Mouse (Mus musculus) lung, embryonic 14.5 days (tissue): Measurements from ENCODE around the gene Rhou. TPM values are rescaled to one million over a fixed set of nuclear protein-coding genes. Genes with fewer than 3 reads are reported as not detected.

ENCODE experiments used
- ATAC-seq: fragments of 200-750 bp; cut with Nextera tagmentation; 2 replicates; pipeline ENCODE4 v1.8.0; 2017; ENCODE audit warnings: mild to moderate bottlenecking, moderate TSS enrichment, moderate library complexity; ENCODE audit not compliant: insufficient read depth
- DNase-seq: peaks from one replicate; pipeline ENCODE4 v3.0.0-alpha.2; 2015
- H3K27ac ChIP-seq: fragments of 300-500 bp; sonication (generic); 2 replicates; pipeline ENCODE4 v1.5.1; 2014; ENCODE audit warnings: low read depth, mild to moderate bottlenecking, moderate library complexity
- H3K27me3 ChIP-seq: fragments of 300-500 bp; sonication (generic); 2 replicates; pipeline ENCODE4 v1.6.1; 2014; ENCODE audit warnings: low read length, control low read depth; ENCODE audit not compliant: insufficient read depth
- H3K36me3 ChIP-seq: fragments of 300-500 bp; sonication (generic); 2 replicates; pipeline ENCODE4 v1.6.1; 2014; ENCODE audit warnings: control low read depth; ENCODE audit not compliant: insufficient read depth
- H3K4me1 ChIP-seq: fragments of 300-500 bp; sonication (generic); 2 replicates; pipeline ENCODE4 v1.6.1; 2014; ENCODE audit warnings: antibody characterized with exemption, control low read depth; ENCODE audit not compliant: insufficient read depth
- H3K4me2 ChIP-seq: fragments of 300-500 bp; sonication (generic); 2 replicates; pipeline ENCODE4 v1.6.1; 2014; ENCODE audit warnings: mild to moderate bottlenecking
- H3K4me3 ChIP-seq: fragments of 300-500 bp; sonication (generic); 2 replicates; pipeline ENCODE4 v1.5.1; 2014; ENCODE audit warnings: low read depth, low read length
- H3K9ac ChIP-seq: fragments of 300-500 bp; sonication (generic); 2 replicates; pipeline ENCODE4 v1.6.1; 2014
- H3K9me3 ChIP-seq: fragments of 300-500 bp; sonication (generic); 2 replicates; pipeline ENCODE4 v1.6.1; 2016; ENCODE audit warnings: low read depth, low read length, control low read depth
- CTCF ChIP-seq: IDR thresholded peaks from 2 replicates; pipeline ENCODE4 v1.5.1; 2016; ENCODE audit warnings: antibody characterized with exemption, low read depth
- WGBS: fragments of 180-500 bp; shearing (Covaris S2); extraction: QIAGEN DNeasy Blood & Tissue Kit; methylation state at CpG from one replicate; pipeline ENCODE4 v1.1.7; 2014; 5-methylcytosine and 5-hydroxymethylcytosine counted together
- polyA plus RNA-seq: library from polyadenylated mRNA; unstranded; fragments of >200 nt; fragmentation: Nextera tagmentation; extraction: Ambion mirVana; gene quantifications from 2 replicates; pipeline ENCODE4 v1.2.1, GENCODE M21; 2014

Gene Rhou
- polyA plus RNA-seq, 1 experiment from 2014 or later: 12.9 TPM

- peak; percentile 54 for TF ChIP-seq CTCF
- peak overlapping the region; percentile 54 for H3K27ac ChIP-seq
- WGBS: 49% methylated on average over 5 of the region's 5 CpGs
- H3K36me3 ChIP-seq: peaks cover 6% of the 10 kb centered on the region; the same call in 1 of the 2 replicates
- ATAC-seq: peak; percentile 30; the same call in 1 of the 2 replicates
- H3K27me3 ChIP-seq: no peaks in the 10 kb centered on the region
- H3K4me3 ChIP-seq: no peak overlapping the region
- no peak overlapping the region for H3K9ac ChIP-seq
- H3K4me2 ChIP-seq: peak overlapping the region; percentile 21; the same call in 1 of the 2 replicates
- H3K4me1 ChIP-seq: peaks cover 35% of the 10 kb centered on the region
- DNase-seq: peak; percentile 92
- H3K9me3 ChIP-seq: no peaks in the 10 kb centered on the region
Measured at GRCm38 (mm10) chr8:123651390-123652098, 2.2 kb upstream of the Rhou start.

- DNase-seq: peak; percentile 25
- Histone ChIP-seq H3K36me3 (peaks cover 16% of the 10 kb centered on the region), H3K9ac (no peak overlapping the region), H3K4me3 (no peak overlapping the region), H3K27ac (peak overlapping the region; percentile 89; the same call in 1 of the 2 replicates), H3K27me3 (no peaks in the 10 kb centered on the region), H3K9me3 (no peaks in the 10 kb centered on the region), H3K4me2 (no peak overlapping the region), H3K4me1 (peaks cover 35% of the 10 kb centered on the region)
- TF ChIP-seq CTCF: peak; percentile 32
- WGBS: 55% methylated on average over 4 of the region's 4 CpGs
- no peak for ATAC-seq
Measured at GRCm38 (mm10) chr8:123652641-123653040, 1.1 kb upstream of the Rhou start.

- peak overlapping the region; percentile 82 for H3K4me2 ChIP-seq
- H3K9ac ChIP-seq: peak overlapping the region; percentile 89
- peak overlapping the region; percentile 75 for H3K4me3 ChIP-seq
- under 1% methylated on average over 77 of the region's 77 CpGs for WGBS
- no peaks in the 10 kb centered on the region for H3K27me3 ChIP-seq
- H3K4me1 ChIP-seq: peaks cover 26% of the 10 kb centered on the region
- H3K36me3 ChIP-seq: peaks cover 28% of the 10 kb centered on the region
- peak; percentile 78 for DNase-seq
- peak overlapping the region; percentile 89 for H3K27ac ChIP-seq
- H3K9me3 ChIP-seq: no peaks in the 10 kb centered on the region
- peak; percentile 33 for ATAC-seq
- no peak for TF ChIP-seq CTCF
Measured at GRCm38 (mm10) chr8:123653994-123654569, 353 bp downstream of the Rhou start.

GRCm38 (mm10) chr8:123654763-123655162, 1.0 kb downstream of the Rhou start:
- Histone ChIP-seq H3K9me3 (no peaks in the 10 kb centered on the region), H3K4me3 (peak overlapping the region; percentile 75), H3K27ac (peak overlapping the region; percentile 89), H3K27me3 (no peaks in the 10 kb centered on the region), H3K4me1 (peaks cover 24% of the 10 kb centered on the region), H3K36me3 (peaks cover 32% of the 10 kb centered on the region), H3K9ac (peak overlapping the region; percentile 89), H3K4me2 (peak overlapping the region; percentile 82)
- WGBS: 4% methylated on average over 5 of the region's 5 CpGs
- DNase-seq: peak; percentile 45
- ATAC-seq: no peak
- no peak for TF ChIP-seq CTCF

GRCm38 (mm10) chr8:123655351-123655779, 1.6 kb downstream of the Rhou start:
- no peak for ATAC-seq
- peak; percentile 60 for DNase-seq
- H3K4me1 ChIP-seq: peaks cover 24% of the 10 kb centered on the region
- H3K4me3 ChIP-seq: peak overlapping the region; percentile 75
- peak overlapping the region; percentile 89; the same call in 1 of the 2 replicates for H3K27ac ChIP-seq
- no peaks in the 10 kb centered on the region for H3K27me3 ChIP-seq
- no peak for TF ChIP-seq CTCF
- H3K9me3 ChIP-seq: no peaks in the 10 kb centered on the region
- peak overlapping the region; percentile 89 for H3K9ac ChIP-seq
- peaks cover 34% of the 10 kb centered on the region for H3K36me3 ChIP-seq
- H3K4me2 ChIP-seq: peak overlapping the region; percentile 82
- WGBS: 5% methylated on average over 8 of the region's 8 CpGs

- H3K9ac ChIP-seq: no peak overlapping the region
- H3K9me3 ChIP-seq: no peaks in the 10 kb centered on the region
- WGBS: 87% methylated on average over 8 of the region's 8 CpGs
- peaks cover 11% of the 10 kb centered on the region for H3K4me1 ChIP-seq
- ATAC-seq (no peak), DNase-seq (no peak)
- no peak overlapping the region for H3K27ac ChIP-seq
- H3K4me3 ChIP-seq: no peak overlapping the region
- peaks cover 59% of the 10 kb centered on the region for H3K36me3 ChIP-seq
- H3K4me2 ChIP-seq: no peak overlapping the region
- no peak for TF ChIP-seq CTCF
- no peaks in the 10 kb centered on the region for H3K27me3 ChIP-seq
Measured at GRCm38 (mm10) chr8:123657826-123658225, 4.1 kb downstream of the Rhou start.

GRCm38 (mm10) chr8:123659469-123660057, 5.8 kb downstream of the Rhou start:
- 77% methylated on average over 10 of the region's 10 CpGs for WGBS
- H3K36me3 ChIP-seq: peaks cover 76% of the 10 kb centered on the region

More at GRCm38 (mm10) chr8:123659469-123660057, 5.8 kb downstream of the Rhou start:
- Histone ChIP-seq H3K27ac (no peak overlapping the region), H3K9me3 (no peaks in the 10 kb centered on the region), H3K9ac (no peak overlapping the region), H3K27me3 (no peaks in the 10 kb centered on the region), H3K4me1 (peaks cover 10% of the 10 kb centered on the region), H3K4me2 (no peak overlapping the region), H3K4me3 (no peak overlapping the region)
- DNase-seq (no peak), ATAC-seq (no peak)
- TF ChIP-seq CTCF: no peak
